Mouse (Mus musculus): ENCODE results near the gene Gm10338.
A peak's percentile ranks its signal among the peaks of the same experiment; 100 is the strongest.
"Not testable (repeated sequence)": the region's sequence is repeated elsewhere in the genome, so short reads cannot be mapped to it uniquely, and the experiment has no call there.

Gm10338 gene

DNA sequence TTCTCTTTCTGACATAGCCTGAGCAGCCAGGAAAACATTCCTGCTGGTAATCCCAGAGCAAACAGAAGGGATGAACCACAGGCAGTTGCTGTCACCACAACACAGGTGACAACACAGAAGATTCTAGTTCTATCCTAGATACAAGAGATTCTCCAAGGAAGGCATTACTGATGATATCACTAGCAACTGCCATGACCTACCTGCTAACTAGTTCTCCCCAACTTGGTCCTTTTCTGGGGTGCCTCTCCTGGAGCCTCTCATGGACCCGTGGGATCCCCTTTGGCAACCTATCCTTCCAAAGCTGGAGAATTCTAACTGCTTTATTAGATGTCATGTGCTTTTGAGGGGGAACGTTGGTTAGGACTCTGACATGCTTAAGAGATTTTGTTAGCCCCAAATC lies at the start of gene Gm10338:
Gene Gm10338, minus strand, starts transcription at position 101 of the 400 bp plus-strand sequence.
- DNase-seq (ENCODE audit: low spot score in 2 of 2): not testable (repeated sequence)

DNA sequence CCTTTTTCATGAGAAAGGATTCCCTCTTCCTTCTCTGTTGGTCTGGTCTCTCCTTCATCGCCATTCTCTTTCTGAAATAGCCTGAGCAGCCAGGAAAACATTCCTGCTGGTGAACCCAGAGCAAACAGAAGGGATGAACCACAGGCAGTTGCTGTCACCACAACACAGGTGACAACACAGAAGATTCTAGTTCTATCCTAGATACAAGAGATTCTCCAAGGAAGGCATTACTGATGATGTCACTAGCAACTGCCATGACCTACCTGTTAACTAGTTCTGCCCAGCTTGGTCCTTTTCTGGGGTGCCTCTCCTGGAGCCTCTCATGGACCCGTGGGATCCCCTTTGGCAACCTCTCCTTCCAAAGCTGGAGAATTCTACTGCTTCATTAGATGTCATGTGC lies 48.5 kb upstream of the Gm10338 start, which contains the start of gene Gm10128:
Gene Gm10128, minus strand, starts transcription at position 101 of the 400 bp plus-strand sequence.
- DNase-seq (ENCODE audit: low spot score in 2 of 2): not testable (repeated sequence)

DNA sequence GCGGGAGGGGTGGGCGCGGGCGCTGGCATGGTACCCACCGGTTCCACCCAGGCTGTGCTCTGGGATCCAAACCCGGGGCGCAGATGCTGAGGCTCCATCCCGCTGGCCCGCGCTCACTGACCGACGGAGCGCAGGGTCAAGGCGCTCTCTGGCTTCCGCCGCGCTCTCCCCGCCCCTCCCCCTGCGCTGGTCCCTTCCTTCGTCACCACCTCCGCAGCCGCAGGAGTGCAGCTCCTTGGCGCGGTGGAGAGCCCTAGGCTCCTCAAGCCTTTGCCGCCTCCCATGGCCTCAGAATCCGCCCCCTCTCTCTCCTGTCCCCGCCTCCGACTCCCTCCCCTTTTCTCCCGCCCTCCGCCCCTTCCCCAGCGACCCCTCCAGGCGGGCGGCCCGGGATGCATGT lies 27.0 kb downstream of the Gm10338 start, which contains the start of gene Gm3558:
Gene Gm3558, minus strand, starts transcription at position 185 of the 400 bp plus-strand sequence.
- not testable (repeated sequence) for DNase-seq (ENCODE audit: low spot score in 2 of 2)

DNA sequence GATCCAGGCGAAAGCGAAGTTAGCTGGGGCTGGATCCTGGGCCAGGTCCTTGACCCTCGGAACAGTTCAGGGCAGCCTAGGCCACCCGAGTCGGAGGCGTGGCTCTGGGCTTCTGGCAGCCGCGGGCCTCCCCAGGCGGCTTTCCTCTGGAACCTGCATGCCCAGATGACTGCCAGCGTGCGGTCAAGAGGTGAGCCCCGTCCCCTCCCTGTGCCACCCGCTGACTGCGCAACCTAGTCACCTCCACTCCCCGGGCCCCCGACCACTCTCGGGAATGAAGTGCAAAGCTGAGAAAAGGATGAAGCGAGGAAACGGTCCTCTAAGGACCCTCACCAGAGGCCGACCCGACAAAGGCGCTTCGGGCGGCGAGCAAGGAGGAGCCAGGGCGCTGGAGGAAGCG lies 27.5 kb downstream of the Gm10338 start:
- DNase-seq (ENCODE audit: low spot score in 2 of 2): not testable (repeated sequence)

DNA sequence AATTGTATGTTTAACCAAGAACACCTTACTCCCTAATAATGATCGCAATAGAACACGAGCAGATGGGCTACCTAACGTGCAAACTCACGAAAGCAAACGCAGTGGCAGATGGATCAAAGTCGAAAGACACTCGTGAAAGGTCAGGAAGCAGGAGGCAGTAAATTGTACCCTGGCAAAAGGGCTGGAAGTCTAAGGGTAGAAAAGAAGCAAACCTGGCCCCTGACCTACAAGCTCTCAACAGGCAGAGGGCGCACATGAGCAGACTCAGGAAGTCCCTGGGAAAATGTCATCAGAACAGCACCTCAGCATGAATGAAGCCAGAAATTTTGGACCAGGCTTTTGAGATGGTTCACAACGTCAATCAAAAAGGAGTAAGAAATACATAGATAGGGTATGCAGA lies 28.1 kb downstream of the Gm10338 start:
- peak; percentile 8 to 26 for DNase-seq (ENCODE audit: low spot score in 2 of 2)

Data from right cerebral cortex, adult 2 months (tissue).